Mouse (Mus musculus) embryonic fibroblast, embryonic 13.5 days (primary cell): Measurements from ENCODE around the gene Slc48a1.

ENCODE experiments used
- CTCF ChIP-seq: IDR thresholded peaks from 2 replicates; pipeline ENCODE4 v1.5.1; 2011; ENCODE audit warnings: mild to moderate bottlenecking, control low read depth, low read length, moderate library complexity, borderline replicate concordance; ENCODE audit not compliant: insufficient read depth
- POLR2A ChIP-seq: IDR thresholded peaks from 2 replicates; pipeline ENCODE4 v1.6.1; 2011; ENCODE audit warnings: low read depth, mild to moderate bottlenecking, control low read depth, low read length, moderate library complexity

- TF ChIP-seq CTCF, result no peak
- no peak for TF ChIP-seq POLR2A
Measured at GRCm38 (mm10) chr15:97763256-97764049, 14.9 kb upstream of the Slc48a1 start.
